11 mouse cellular contexts compared by ENCODE assay signal in genomic region chr19:37795552-37796343, GRCm38 (mm10).
DNase-seq lines count a peak whose midpoint lies in the region; ATAC-seq and TF ChIP-seq lines count a peak whose summit lies in the region.
"Had no signal": no experiment of that assay in that cellular context is flagged by ENCODE, and none has a peak within 500 bp of the region (broad histone marks: within the 10 kb centered on the region; RNA-seq: fewer than 3 reads in every experiment).

No protein-coding gene starts in this region.

- WGBS in heart, adult 2 months = 55% methylated on average over 18 of the region's 18 CpGs
- 75% methylated on average over 18 of the region's 18 CpGs for WGBS in heart, embryonic 12.5 days
- WGBS in heart, embryonic 16.5 days = 66% methylated on average over 18 of the region's 18 CpGs
- WGBS in midbrain, embryonic 14.5 days = 94% methylated on average over 18 of the region's 18 CpGs

- H3K4me3 ChIP-seq in heart, adult 2 months = no peak overlapping the region
- no peak overlapping the region for H3K4me3 ChIP-seq in heart, embryonic 12.5 days
- H3K4me3 ChIP-seq in heart, embryonic 16.5 days (ENCODE audit: low read length) = no peak overlapping the region
- no peak overlapping the region for H3K4me3 ChIP-seq in midbrain, embryonic 14.5 days (replicated peaks; ENCODE audit: low read depth, low read length)
- H3K4me3 ChIP-seq: hindbrain, embryonic 15.5 days; neural tube, embryonic 13.5 days had no signal

- intact Hi-C loops in heart, adult 2 months (cut with DNase I) = no loop called here

- ATAC-seq in heart, embryonic 12.5 days (ENCODE audit: insufficient number of reproducible peaks, low FRiP score) = no peak
- ATAC-seq in heart, embryonic 16.5 days (replicated peaks; ENCODE audit: extremely low read depth, insufficient read depth, low FRiP score) = peak; percentile 73
- ATAC-seq in inflammation-experienced regulatory T-cells, adult 6 months = no peak
- ATAC-seq in midbrain, embryonic 14.5 days (ENCODE audit: low FRiP score, low TSS enrichment) = no peak

- H3K79me2 ChIP-seq in heart, adult 2 months (replicated peaks; ENCODE audit: control insufficient read depth, insufficient read depth, low read length) = no peaks in the 10 kb centered on the region

- H3K9me3 ChIP-seq in heart, embryonic 12.5 days (replicated peaks) = no peaks in the 10 kb centered on the region; the same call in 1 of the 2 replicates
- no peaks in the 10 kb centered on the region for H3K9me3 ChIP-seq in heart, embryonic 16.5 days (replicated peaks; ENCODE audit: control insufficient read depth, low read length)
- H3K9me3 ChIP-seq in midbrain, embryonic 14.5 days (ENCODE audit: control insufficient read depth, low read length) = no peaks in the 10 kb centered on the region
- H3K9me3 ChIP-seq: hindbrain, embryonic 15.5 days; neural tube, embryonic 13.5 days had no signal

- TF ChIP-seq EP300 in heart, adult 2 months (IDR thresholded peaks at IDR 0.05; ENCODE audit: insufficient read depth, low read depth, low read length) = no peak

- H3K4me1 ChIP-seq in heart, adult 2 months (ENCODE audit: control insufficient read depth, insufficient read depth, low read length) = no peaks in the 10 kb centered on the region; the same call in 1 of the 2 replicates
- H3K4me1 ChIP-seq in heart, embryonic 12.5 days (replicated peaks) = no peaks in the 10 kb centered on the region
- no peaks in the 10 kb centered on the region for H3K4me1 ChIP-seq in heart, embryonic 16.5 days (ENCODE audit: control insufficient read depth, insufficient read depth, low read length)
- 0 out of 2 replicates have a peak, but pooled peaks cover under 1% of the 10 kb centered on the region for H3K4me1 ChIP-seq in midbrain, embryonic 14.5 days (ENCODE audit: control insufficient read depth, insufficient read depth, low read length)

- DNase-seq in heart, adult 2 months = peak; percentile 43 to 58
- DNase-seq in 3T3-L1 (ENCODE audit: low read depth, low spot score) = peak; percentile 39
- DNase-seq in adrenal gland, postnatal 36 days = peak; percentile 3 to 5
- no peak for DNase-seq in lung, postnatal 25 days (ENCODE audit: low spot score)
- no peak for DNase-seq in midbrain, embryonic 14.5 days
- DNase-seq: thymus, adult 18-20 months had no signal

- no peak overlapping the region for H3K27ac ChIP-seq in heart, adult 2 months
- H3K27ac ChIP-seq in heart, embryonic 12.5 days (ENCODE audit: poor library complexity, severe bottlenecking) = no peak overlapping the region
- H3K27ac ChIP-seq in heart, embryonic 16.5 days (ENCODE audit: low read length) = no peak overlapping the region
- no peak overlapping the region for H3K27ac ChIP-seq in midbrain, embryonic 14.5 days (replicated peaks; ENCODE audit: low read depth, low read length)
- H3K27ac ChIP-seq: hindbrain, embryonic 15.5 days; neural tube, embryonic 13.5 days had no signal

- no peak for TF ChIP-seq CTCF in heart, adult 2 months (IDR thresholded peaks at IDR 0.05)

- no peaks in the 10 kb centered on the region for H3K36me3 ChIP-seq in heart, adult 2 months (ENCODE audit: control insufficient read depth, insufficient read depth, low read length)
- no peaks in the 10 kb centered on the region for H3K36me3 ChIP-seq in heart, embryonic 12.5 days
- no peaks in the 10 kb centered on the region for H3K36me3 ChIP-seq in heart, embryonic 16.5 days (ENCODE audit: control insufficient read depth, insufficient read depth)
- no peaks in the 10 kb centered on the region for H3K36me3 ChIP-seq in midbrain, embryonic 14.5 days (ENCODE audit: control insufficient read depth, insufficient read depth, low read length)
- H3K36me3 ChIP-seq: hindbrain, embryonic 15.5 days; neural tube, embryonic 13.5 days had no signal

- H3K9ac ChIP-seq in heart, adult 2 months (ENCODE audit: low read depth, low read length) = no peak overlapping the region
- H3K9ac ChIP-seq in heart, embryonic 12.5 days = no peak overlapping the region
- no peak overlapping the region for H3K9ac ChIP-seq in heart, embryonic 16.5 days (ENCODE audit: low read length)
- no peak overlapping the region for H3K9ac ChIP-seq in midbrain, embryonic 14.5 days (replicated peaks; ENCODE audit: low read length)
- H3K9ac ChIP-seq: hindbrain, embryonic 15.5 days; neural tube, embryonic 13.5 days had no signal

- no peak for TF ChIP-seq POLR2A in heart, adult 2 months (IDR thresholded peaks at IDR 0.05; ENCODE audit: insufficient read depth, low read depth, low read length)

- H3K4me2 ChIP-seq in heart, embryonic 12.5 days = no peak overlapping the region
- no peak overlapping the region for H3K4me2 ChIP-seq in heart, embryonic 16.5 days (ENCODE audit: low read depth, low read length)
- no peak overlapping the region for H3K4me2 ChIP-seq in midbrain, embryonic 14.5 days (ENCODE audit: low read length)
- H3K4me2 ChIP-seq: hindbrain, embryonic 15.5 days; neural tube, embryonic 13.5 days had no signal

- H3K27me3 ChIP-seq in heart, adult 2 months (ENCODE audit: control insufficient read depth, insufficient read depth, low read length) = no peaks in the 10 kb centered on the region
- no peaks in the 10 kb centered on the region for H3K27me3 ChIP-seq in heart, embryonic 12.5 days (replicated peaks)
- H3K27me3 ChIP-seq in heart, embryonic 16.5 days (ENCODE audit: control insufficient read depth, insufficient read depth, low read length) = no peaks in the 10 kb centered on the region
- H3K27me3 ChIP-seq in midbrain, embryonic 14.5 days (ENCODE audit: control insufficient read depth, insufficient read depth, low read length) = no peaks in the 10 kb centered on the region
- H3K27me3 ChIP-seq: hindbrain, embryonic 15.5 days had no signal

Comparison
In these comparisons a context has a peak if more than half of its experiments do, and no peak if none do; other contexts are left out.
1. DNase-seq: peak in heart, adult 2 months (2 of 2), 3T3-L1 (single experiment) and adrenal gland, postnatal 36 days (2 of 2); none in lung, postnatal 25 days (single experiment) and midbrain, embryonic 14.5 days (single experiment).